Comparison of ENCODE assay signal across 10 mouse cellular contexts in genomic region chr10:79918231-79919078, GRCm38 (mm10). TPM values are rescaled to one million over a fixed set of nuclear protein-coding genes. Genes with fewer than 3 reads are reported as not detected.
DNase-seq lines count a peak whose midpoint lies in the region; ATAC-seq and TF ChIP-seq lines count a peak whose summit lies in the region.
"Had no signal": no experiment of that assay in that cellular context is flagged by ENCODE, and none has a peak within 500 bp of the region (broad histone marks: within the 10 kb centered on the region; RNA-seq: fewer than 3 reads in every experiment).

No protein-coding gene starts in this region.

- H3K27ac ChIP-seq in gastrocnemius, adult 2 months = peak overlapping the region; percentile 35
- H3K27ac ChIP-seq in hindbrain, embryonic 13.5 days = no peak overlapping the region

- DNase-seq in gastrocnemius, adult 2 months = no peak
- DNase-seq in gastrocnemius, postnatal 10 days = no peak
- DNase-seq in MN1 (ENCODE audit: low spot score) = peak; percentile 85
- DNase-seq in lung, postnatal 14 days = peak; percentile 52
- no peak for DNase-seq in adrenal gland, adult 8-10 months
- DNase-seq in layer of hippocampus, adult 9-11 months = no peak
- no peak for DNase-seq in left cerebral cortex, postnatal 36 days (ENCODE audit: low spot score in 2 of 2)

- ATAC-seq in hindbrain, embryonic 13.5 days (ENCODE audit: low FRiP score) = no peak

- H3K4me2 ChIP-seq in hindbrain, embryonic 13.5 days = peak overlapping the region; percentile 20; the same call in 1 of the 2 replicates

- intact Hi-C loops in gastrocnemius, adult 2 months (cut with DNase I) = no loop called here
- intact Hi-C loops in left cerebral cortex, postnatal 36 days (cut with DNase I) = no loop called here

- peaks cover 68% of the 10 kb centered on the region for H3K4me1 ChIP-seq in hindbrain, embryonic 13.5 days (replicated peaks)

- peak overlapping the region; percentile 51 for H3K4me3 ChIP-seq in gastrocnemius, adult 2 months
- H3K4me3 ChIP-seq in hindbrain, embryonic 13.5 days = 0 out of 2 replicates have a peak overlapping the region, but pooled peaks have one; percentile 78

- 0 out of 2 replicates have a peak, but pooled peaks cover under 1% of the 10 kb centered on the region for H3K36me3 ChIP-seq in hindbrain, embryonic 13.5 days

- no peak for TF ChIP-seq CTCF in gastrocnemius, adult 2 months (IDR thresholded peaks at IDR 0.05)

- no peaks in the 10 kb centered on the region for H3K9me3 ChIP-seq in hindbrain, embryonic 13.5 days

- H3K9ac ChIP-seq in hindbrain, embryonic 13.5 days = peak overlapping the region; percentile 43

- 4% methylated on average over 35 of the region's 35 CpGs for WGBS in hindbrain, embryonic 13.5 days

- H3K27me3 ChIP-seq in hindbrain, embryonic 13.5 days = peaks cover 63% of the 10 kb centered on the region
- H3K27me3 ChIP-seq: CH12.LX had no signal

RNA-seq across cellular contexts. Expression of gene Kiss1r, which starts 1.7 kb away (rescaled TPM):
- under 1 TPM; 0.17 to 0.23 TPM for total RNA-seq in gastrocnemius, adult 2 months (2021)
- under 1 TPM; 0.23 to 0.59 TPM for total RNA-seq in gastrocnemius, postnatal 10 days (2021)
- 2.1 and 2.3 TPM in 2 replicates for polyA plus RNA-seq in hindbrain, embryonic 13.5 days (2015; fragmentation: Nextera tagmentation; extraction: Ambion mirVana)
- 1 to 10 TPM; 1.1 to 5.6 (median 4.0) TPM for total RNA-seq in adrenal gland, adult 8-10 months (2022)
- 1 to 10 TPM; 6.7 to 8.2 TPM for total RNA-seq in left cerebral cortex, postnatal 36 days (2021)

RNA-seq across cellular contexts. Expression of gene R3hdm4, which starts 2.6 kb away (rescaled TPM):
- total RNA-seq in gastrocnemius, adult 2 months (2021) = 100 to 1,000 TPM; 107 to 121 TPM
- total RNA-seq in gastrocnemius, postnatal 10 days (2021) = 100 to 1,000 TPM; 101 to 108 TPM
- polyA plus RNA-seq in hindbrain, embryonic 13.5 days (2015; fragmentation: Nextera tagmentation; extraction: Ambion mirVana) = 243 and 256 TPM in 2 replicates
- 100 to 1,000 TPM in 3 of 4 experiments, 10 to 100 TPM in 1; 99.4 to 132 (median 112) TPM for total RNA-seq in adrenal gland, adult 8-10 months (2022)
- 100 to 1,000 TPM; 349 to 368 TPM for total RNA-seq in left cerebral cortex, postnatal 36 days (2021)

RNA-seq across cellular contexts. Expression of gene Gm26602, which starts 7.8 kb away (rescaled TPM):
- not detected for total RNA-seq in gastrocnemius, adult 2 months (2021)
- total RNA-seq in gastrocnemius, postnatal 10 days (2021) = not detected
- polyA plus RNA-seq in hindbrain, embryonic 13.5 days (2015; fragmentation: Nextera tagmentation; extraction: Ambion mirVana) = 20.6 and 22.0 TPM in 2 replicates
- not detected for total RNA-seq in adrenal gland, adult 8-10 months (2022)
- not detected for total RNA-seq in left cerebral cortex, postnatal 36 days (2021)
- total RNA-seq: neutrophil, adult 5-6 weeks had no signal

RNA-seq across cellular contexts. Expression of gene Arid3a, which starts 8.4 kb away (rescaled TPM):
- total RNA-seq in gastrocnemius, adult 2 months (2021) = 1 to 10 TPM; 1.8 to 2.1 TPM
- total RNA-seq in gastrocnemius, postnatal 10 days (2021) = 1 to 10 TPM; 2.6 to 4.1 TPM
- polyA plus RNA-seq in hindbrain, embryonic 13.5 days (2015; fragmentation: Nextera tagmentation; extraction: Ambion mirVana) = 3.5 and 4.0 TPM in 2 replicates
- 1 to 10 TPM; 5.3 to 9.8 (median 7.5) TPM for total RNA-seq in adrenal gland, adult 8-10 months (2022)
- total RNA-seq in left cerebral cortex, postnatal 36 days (2021) = 1 to 10 TPM; 6.3 to 6.5 TPM

RNA-seq across cellular contexts. Expression of gene Med16, which starts 9.7 kb away (rescaled TPM):
- total RNA-seq in gastrocnemius, adult 2 months (2021) = 10 to 100 TPM; 32.6 to 37.2 TPM
- 10 to 100 TPM; 39.6 to 43.8 TPM for total RNA-seq in gastrocnemius, postnatal 10 days (2021)
- 55.3 and 58.3 TPM in 2 replicates for polyA plus RNA-seq in hindbrain, embryonic 13.5 days (2015; fragmentation: Nextera tagmentation; extraction: Ambion mirVana)
- total RNA-seq in adrenal gland, adult 8-10 months (2022) = 10 to 100 TPM; 50.9 to 60.7 (median 57.8) TPM
- 10 to 100 TPM; 53.2 to 60.6 TPM for total RNA-seq in left cerebral cortex, postnatal 36 days (2021)

Comparison
In these comparisons a context has a peak if more than half of its experiments do, and no peak if none do; other contexts are left out.
1. DNase-seq: peak in MN1 (single experiment) and lung, postnatal 14 days (single experiment); none in gastrocnemius, adult 2 months (single experiment), gastrocnemius, postnatal 10 days (single experiment), adrenal gland, adult 8-10 months (single experiment), layer of hippocampus, adult 9-11 months (single experiment) and left cerebral cortex, postnatal 36 days (0 of 2).